Mouse (Mus musculus) T-helper 17 cell (primary cell): ENCODE results near the gene Dynlrb1.

Experiments
- in situ Hi-C, 2 experiments: fragments of 300-600 bp; cut with MboI, MseI; formaldehyde crosslinking; loops; 1 replicate in 1 of 2; 2 replicates in 1 of 2; pipeline ENCODE4 v1.15.1; 2025; ENCODE audit warnings: high pct_unique_total_duplicates in 2 of 2

Gene Dynlrb1

DNA sequence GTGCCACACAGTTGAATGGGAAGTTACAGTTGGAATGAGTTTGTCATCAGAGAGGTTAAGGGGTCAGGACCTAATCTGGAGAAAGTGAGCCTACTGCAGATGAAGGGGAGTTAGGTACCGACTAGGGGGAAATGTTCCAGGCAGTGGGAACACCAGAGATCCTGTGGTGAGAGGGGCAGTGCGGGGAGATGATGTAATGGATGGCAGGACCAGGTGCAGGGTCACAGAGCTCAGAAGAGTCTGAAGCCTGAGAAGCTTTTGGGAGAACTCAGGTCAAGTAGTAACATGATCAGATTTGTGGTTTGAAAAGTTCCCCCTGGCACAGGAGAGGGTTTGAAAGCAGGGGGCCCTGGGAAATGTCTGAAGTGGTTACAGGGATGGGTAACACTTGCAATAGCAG lies 43.8 kb downstream of the Dynlrb1 start:
- in situ Hi-C loops: loop anchor here in 1 of 2 experiments (5.0 kb wide), 1 partner anchor 107 kb away; no protein-coding TSS in a partner anchor

- in situ Hi-C loops: loop anchor here in 1 of 2 experiments (5.0 kb wide), 1 partner anchor 104 kb away; no protein-coding TSS in a partner anchor
These were observed 47.5 kb downstream of the Dynlrb1 start for GRCm38 (mm10) chr2:155283793-155284192.

- in situ Hi-C loops: loop anchor here in 1 of 2 experiments (5.0 kb wide), 1 partner anchor 103 kb away; no protein-coding TSS in a partner anchor
These were observed 48.3 kb downstream of the Dynlrb1 start for GRCm38 (mm10) chr2:155284647-155285046.

DNA sequence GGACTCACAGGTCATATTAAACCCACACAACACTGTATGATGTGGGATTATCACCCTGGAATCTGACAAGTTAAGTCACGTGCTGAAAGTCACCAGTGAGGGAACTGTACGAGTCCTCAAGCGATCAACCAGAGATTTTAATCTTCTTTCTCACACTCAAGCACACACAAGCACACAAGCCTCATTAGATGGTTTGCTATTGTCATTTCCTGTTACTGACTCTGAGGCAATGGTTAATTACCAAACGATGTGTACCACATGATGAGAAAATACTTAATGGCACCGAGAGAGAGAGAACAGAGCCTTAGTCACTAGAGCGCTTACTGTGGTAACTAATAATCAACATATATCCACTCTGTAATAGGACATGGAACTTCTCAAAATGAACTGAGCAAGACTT lies 49.4 kb downstream of the Dynlrb1 start:
- in situ Hi-C loops: no loop called here

- in situ Hi-C loops: no loop called here
These were observed 51.3 kb downstream of the Dynlrb1 start for GRCm38 (mm10) chr2:155287456-155288250.

GRCm38 (mm10) chr2:155290066-155290465 lies 53.7 kb downstream of the Dynlrb1 start:
- in situ Hi-C loops: no loop called here

- in situ Hi-C loops: no loop called here
These were observed 57.0 kb downstream of the Dynlrb1 start for GRCm38 (mm10) chr2:155293382-155293781.

- in situ Hi-C loops: no loop called here
These were observed 57.6 kb downstream of the Dynlrb1 start for GRCm38 (mm10) chr2:155293946-155294345.

- in situ Hi-C loops: no loop called here
These were observed 59.1 kb downstream of the Dynlrb1 start for GRCm38 (mm10) chr2:155295453-155295852.

DNA sequence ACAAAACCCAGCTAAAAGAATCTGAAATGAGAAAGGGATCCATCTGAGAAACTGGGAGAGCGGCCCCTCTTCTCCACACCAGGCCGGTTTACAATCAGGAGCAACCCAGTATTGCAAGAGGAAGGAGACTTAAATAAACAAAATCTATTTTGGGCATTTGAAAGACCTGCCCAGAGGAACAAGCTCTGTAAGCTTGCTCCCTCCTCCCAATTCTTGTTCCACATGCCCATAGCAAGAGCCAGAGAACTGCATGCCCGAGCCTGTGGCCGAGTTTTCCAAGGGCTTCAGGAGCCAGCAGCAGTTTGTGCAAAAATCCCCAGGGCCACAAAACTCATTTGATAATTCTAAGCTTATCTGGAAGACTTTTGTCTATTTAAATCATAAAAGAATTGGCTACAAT lies 63.2 kb downstream of the Dynlrb1 start:
- in situ Hi-C loops: no loop called here
